Mouse (Mus musculus) monocyte, adult 2 months (primary cell): Measurements from ENCODE around the gene Gm28051.

Experiments
- DNase-seq, 2 experiments: peaks; one replicate each; pipeline ENCODE4 v3.0.0; 2022; ENCODE audit warnings: low spot score in 2 of 2, low read depth in 1 of 2

Gm28051 gene

DNA sequence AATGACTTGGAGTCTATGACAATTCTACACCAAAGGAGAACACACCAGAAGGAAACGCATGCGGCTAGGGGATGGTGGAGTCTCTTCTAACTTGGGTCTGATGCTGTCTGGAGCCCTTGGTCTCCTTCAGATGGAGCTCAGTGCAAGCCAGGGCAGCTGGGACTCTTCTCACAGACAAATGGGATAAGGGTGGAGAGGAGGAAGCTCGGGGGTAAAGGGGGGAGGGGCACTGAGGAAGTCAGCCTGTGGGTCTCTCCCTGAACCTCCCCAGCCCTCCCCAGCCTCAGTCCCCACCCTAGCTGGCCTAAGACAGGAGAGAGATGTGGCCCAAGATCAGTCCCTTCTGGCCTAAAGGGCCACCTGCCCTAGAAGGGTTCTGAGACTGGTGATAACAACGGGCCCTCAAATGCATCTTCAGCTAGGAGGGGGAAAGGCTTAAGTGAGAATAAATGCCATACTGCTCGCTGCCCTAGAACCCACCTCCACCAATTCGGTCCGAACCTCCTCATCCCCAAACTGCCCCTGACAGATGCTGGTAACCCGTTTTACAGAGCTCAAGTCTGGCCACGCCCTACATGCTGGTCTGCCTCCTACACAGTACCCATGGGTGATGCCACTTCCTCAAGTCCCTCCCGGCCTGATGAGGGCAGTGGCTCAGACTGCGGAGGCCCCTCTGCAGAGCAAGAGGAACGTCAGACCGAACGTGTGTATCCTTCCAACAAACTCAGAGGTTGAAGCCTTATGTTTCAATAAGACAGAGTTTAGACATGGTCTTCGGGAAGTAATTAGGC is 67.6 kb downstream of the Gm28051 start:
- DNase-seq = peak in 1 of 2 experiments; percentile 43

DNA sequence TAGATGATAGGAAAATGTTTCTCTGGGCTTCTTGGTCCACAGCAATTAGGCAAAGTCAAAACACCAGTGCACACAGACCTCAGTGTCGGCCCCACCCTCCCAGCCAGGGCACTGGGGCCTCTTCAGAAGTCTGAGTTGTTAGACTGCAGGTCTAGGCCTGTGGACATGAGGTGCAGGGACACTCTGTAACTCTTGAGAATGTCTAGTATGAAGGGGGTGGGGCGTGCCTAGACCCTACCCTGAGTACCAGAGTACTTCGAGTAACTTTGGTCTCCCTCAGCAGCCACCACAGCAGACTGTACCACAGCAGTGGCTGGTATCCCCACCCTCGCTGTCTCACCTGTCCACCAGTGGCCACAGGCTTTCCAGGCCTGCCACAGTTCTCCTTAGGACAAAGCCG is 71.2 kb downstream of the Gm28051 start:
- no peak for DNase-seq

DNA sequence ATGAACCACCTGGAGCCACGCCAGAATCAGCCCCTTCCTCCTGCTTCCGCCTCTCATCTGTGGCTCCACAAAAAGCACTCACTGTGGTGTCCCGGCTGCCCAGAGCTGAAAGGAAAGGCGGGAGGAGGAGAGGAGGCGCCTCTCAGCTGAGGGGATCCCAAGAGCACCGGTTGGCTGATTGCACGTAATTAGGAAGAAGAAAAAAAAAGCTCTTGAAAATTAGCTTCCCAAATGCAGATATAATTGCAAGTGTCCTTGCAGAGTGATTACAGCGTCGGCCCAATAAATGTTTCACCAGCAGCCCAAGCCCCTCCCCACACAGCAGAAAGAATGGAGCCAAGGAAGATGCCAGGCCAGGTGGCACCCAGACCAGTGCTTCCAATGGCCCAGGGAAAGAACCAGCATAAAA is 72.0 kb downstream of the Gm28051 start:
- no peak for DNase-seq

DNA sequence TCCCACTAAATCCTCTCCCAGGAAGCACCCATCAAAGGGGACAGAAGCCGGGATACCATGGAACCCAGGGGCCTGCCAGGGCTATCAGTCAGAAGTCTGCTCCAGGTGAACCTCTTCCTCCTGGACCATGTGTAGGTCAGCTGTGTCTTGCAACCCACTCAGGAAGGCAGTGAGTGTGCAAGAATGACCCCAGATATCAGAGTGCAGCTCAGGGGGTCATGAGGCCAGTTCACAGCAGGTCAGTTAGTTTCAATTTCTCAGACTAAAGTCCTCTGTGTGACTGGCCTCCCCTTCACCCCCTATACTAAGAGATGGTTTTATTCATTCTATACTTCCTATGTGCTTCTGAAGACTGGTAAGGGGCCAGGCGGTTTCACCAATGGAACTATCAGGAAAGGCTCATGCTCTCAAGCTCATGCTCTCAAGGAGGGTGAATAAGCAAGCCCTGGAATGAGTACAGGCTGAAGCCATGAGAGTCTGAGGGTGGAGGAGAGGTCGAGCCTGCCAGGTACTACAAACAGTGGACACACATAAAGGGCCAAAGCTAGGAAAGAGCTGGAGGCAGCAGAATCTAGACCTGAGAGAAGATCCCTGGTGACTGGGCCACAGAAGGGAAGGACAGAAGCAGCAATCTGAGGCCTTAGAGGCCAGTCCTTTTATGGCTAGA is 72.7 kb downstream of the Gm28051 start:
- no peak for DNase-seq

DNA sequence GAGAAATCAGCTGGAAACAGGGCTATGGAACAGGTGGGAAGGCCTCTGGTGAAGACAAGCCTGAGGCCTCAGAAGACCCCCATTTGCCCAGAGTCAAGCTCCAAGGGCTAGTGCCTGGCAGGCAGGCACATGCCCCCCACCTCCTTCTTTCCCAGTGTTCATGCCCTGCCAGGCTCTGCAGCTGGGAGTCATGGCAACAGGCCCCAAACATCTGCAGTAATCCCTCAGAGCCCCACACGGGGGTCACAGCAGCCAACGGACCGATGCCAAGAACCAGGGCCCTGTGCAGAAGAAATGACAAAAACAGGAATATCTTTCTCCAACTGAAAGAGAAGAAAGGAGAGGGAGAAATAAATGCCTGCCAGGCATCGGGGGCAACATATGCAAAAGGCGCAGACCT is 73.6 kb downstream of the Gm28051 start:
- DNase-seq = no peak

- no peak for DNase-seq
Observed at GRCm38 (mm10) chr12:102683438-102683837, 74.1 kb downstream of the Gm28051 start.

GRCm38 (mm10) chr12:102682722-102683299 is 74.8 kb downstream of the Gm28051 start:
- DNase-seq = no peak

GRCm38 (mm10) chr12:102682085-102682484 is 75.5 kb downstream of the Gm28051 start:
- DNase-seq = no peak

GRCm38 (mm10) chr12:102681590-102681989 is 76.0 kb downstream of the Gm28051 start:
- no peak for DNase-seq

- DNase-seq = no peak
Observed at GRCm38 (mm10) chr12:102678820-102679219, 78.7 kb downstream of the Gm28051 start.

- no peak for DNase-seq
Observed at GRCm38 (mm10) chr12:102677089-102677488, 80.5 kb downstream of the Gm28051 start.

- no peak for DNase-seq
Observed at GRCm38 (mm10) chr12:102674556-102674955, 83.0 kb downstream of the Gm28051 start.

GRCm38 (mm10) chr12:102674123-102674522 is 83.4 kb downstream of the Gm28051 start:
- no peak for DNase-seq

- no peak for DNase-seq
Observed at GRCm38 (mm10) chr12:102672857-102673839, 84.4 kb downstream of the Gm28051 start.

- DNase-seq = no peak
Observed at GRCm38 (mm10) chr12:102672176-102672575, 85.4 kb downstream of the Gm28051 start.

DNA sequence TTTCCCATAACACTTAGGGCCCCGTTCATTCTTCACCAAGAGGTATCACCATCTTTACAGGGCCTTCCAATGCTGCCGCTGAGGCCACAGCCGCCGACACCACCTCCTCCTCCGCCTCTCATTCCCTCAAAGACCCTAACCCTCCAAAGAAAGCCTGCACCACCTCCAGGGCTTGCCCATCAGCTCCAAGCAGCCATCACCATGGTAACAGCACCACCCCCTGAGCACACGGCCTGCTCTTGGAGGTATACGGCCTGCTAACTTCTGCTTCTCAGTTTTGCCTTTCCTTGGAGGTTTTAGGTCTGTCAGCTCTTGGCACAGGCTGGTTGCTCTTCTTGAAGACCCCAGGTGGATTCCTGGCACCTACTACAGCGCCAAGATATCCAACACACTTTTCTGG is 86.7 kb downstream of the Gm28051 start:
- no peak for DNase-seq
